Mouse (Mus musculus) C2C12 (cell line): ENCODE data around the gene Phyhd1. TPM values are rescaled to one million over a fixed set of nuclear protein-coding genes. Genes with fewer than 3 reads are reported as not detected.

ENCODE experiments used
- H3K27me3 ChIP-seq: one replicate; pipeline ENCODE4 v1.6.1; 2011; ENCODE audit not compliant: control insufficient read depth, insufficient read depth, insufficient read length
- H3K36me3 ChIP-seq: one replicate; pipeline ENCODE4 v1.6.1; 2011; ENCODE audit not compliant: control insufficient read depth, insufficient read depth
- H3K4me3 ChIP-seq: one replicate; pipeline ENCODE4 v1.5.1; 2011; ENCODE audit warnings: mild to moderate bottlenecking, control low read depth; ENCODE audit not compliant: poor library complexity, insufficient read depth, severe bottlenecking
- H3K79me2 ChIP-seq: one replicate; pipeline ENCODE4 v1.6.1; 2011; ENCODE audit not compliant: control insufficient read depth, insufficient read depth
- H3K79me3 ChIP-seq: one replicate; pipeline ENCODE4 v1.6.1; 2011; ENCODE audit warnings: low read depth, control low read depth
- H3ac ChIP-seq: one replicate; pipeline ENCODE3; 2011; ENCODE audit warnings: low read depth; ENCODE audit not compliant: control insufficient read depth, insufficient read length
- CEBPB ChIP-seq: IDR thresholded peaks from one replicate; pipeline ENCODE4 v1.6.1; 2011; ENCODE audit warnings: low read depth, mild to moderate bottlenecking, control low read depth, moderate library complexity
- CTCF ChIP-seq: IDR thresholded peaks from one replicate; pipeline ENCODE4 v1.5.1; 2011; ENCODE audit not compliant: control insufficient read depth, insufficient read depth, insufficient read length
- FOSL1 ChIP-seq: IDR thresholded peaks from one replicate; pipeline ENCODE4 v1.8.0; 2011; ENCODE audit warnings: mild to moderate bottlenecking, low read length; ENCODE audit not compliant: poor library complexity, insufficient read depth, severe bottlenecking
- MAX ChIP-seq: IDR thresholded peaks from one replicate; pipeline ENCODE4 v1.6.1; 2011; ENCODE audit warnings: mild to moderate bottlenecking, control low read depth
- MYOD1 ChIP-seq: IDR thresholded peaks from one replicate; pipeline ENCODE4 v1.6.1; 2011; ENCODE audit warnings: low read depth; ENCODE audit not compliant: control insufficient read depth, insufficient read length
- MYOG ChIP-seq: IDR thresholded peaks from one replicate; pipeline ENCODE4 v1.6.1; 2011; ENCODE audit not compliant: control insufficient read depth, insufficient read length; ENCODE audit errors: extremely low read depth
- USF1 ChIP-seq: IDR thresholded peaks from one replicate; pipeline ENCODE4 v1.6.1; 2011; ENCODE audit warnings: low read depth, mild to moderate bottlenecking, control low read depth, moderate library complexity
- polyA plus RNA-seq: library from polyadenylated mRNA; unstranded; fragments of >200 nt; fragmentation: generic; extraction: Trizol; gene quantifications from one replicate; pipeline ENCODE4 v1.2.1, GENCODE M21; 2012; ENCODE audit warnings: missing spikeins

The Phyhd1 gene
- polyA plus RNA-seq, 1 experiment = 1.4 TPM

- Histone ChIP-seq H3K79me2 (peaks cover 100% of the 10 kb centered on the region), H3K79me3 (peaks cover 56% of the 10 kb centered on the region), H3K4me3 (no peak overlapping the region), H3K36me3 (peaks cover 83% of the 10 kb centered on the region), H3ac (no peak overlapping the region), H3K27me3 (no peaks in the 10 kb centered on the region)
- TF ChIP-seq FOSL1 = no peak
- no peak for TF ChIP-seq CTCF
- TF ChIP-seq MAX = no peak
- no peak for TF ChIP-seq MYOG
- TF ChIP-seq MYOD1 = no peak
- no peak for TF ChIP-seq USF1
- TF ChIP-seq CEBPB = no peak
These were observed 21.3 kb upstream of the Phyhd1 start for GRCm38 (mm10) chr2:30244595-30245178.

GRCm38 (mm10) chr2:30247036-30247435, 19.0 kb upstream of the Phyhd1 start:
- peaks cover 97% of the 10 kb centered on the region for H3K79me2 ChIP-seq
- H3K4me3 ChIP-seq = no peak overlapping the region
- peaks cover 39% of the 10 kb centered on the region for H3K79me3 ChIP-seq
- TF ChIP-seq MYOD1 = no peak
- no peak for TF ChIP-seq MAX
- TF ChIP-seq FOSL1 = no peak
- no peak for TF ChIP-seq MYOG
- TF ChIP-seq CEBPB = no peak
- H3K27me3 ChIP-seq = no peaks in the 10 kb centered on the region
- H3ac ChIP-seq = no peak overlapping the region
- H3K36me3 ChIP-seq = peaks cover 60% of the 10 kb centered on the region

- Histone ChIP-seq H3K79me3 (peaks cover 41% of the 10 kb centered on the region), H3ac (no peak overlapping the region), H3K79me2 (peaks cover 97% of the 10 kb centered on the region), H3K27me3 (no peaks in the 10 kb centered on the region), H3K4me3 (no peak overlapping the region), H3K36me3 (peaks cover 56% of the 10 kb centered on the region)
- TF ChIP-seq MAX (no peak), USF1 (no peak), CTCF (no peak), CEBPB (no peak), FOSL1 (no peak), MYOG (no peak)
These were observed 18.3 kb upstream of the Phyhd1 start for GRCm38 (mm10) chr2:30247681-30248080.

- H3K79me2 ChIP-seq = peaks cover 97% of the 10 kb centered on the region
- peaks cover 41% of the 10 kb centered on the region for H3K79me3 ChIP-seq
- H3ac ChIP-seq = no peak overlapping the region
- no peak overlapping the region for H3K4me3 ChIP-seq
- H3K27me3 ChIP-seq = no peaks in the 10 kb centered on the region
- TF ChIP-seq USF1 (no peak), FOSL1 (no peak), CEBPB (no peak), MYOD1 (no peak), MYOG (no peak), MAX (no peak), CTCF (no peak)
- peaks cover 54% of the 10 kb centered on the region for H3K36me3 ChIP-seq
These were observed 16.8 kb upstream of the Phyhd1 start for GRCm38 (mm10) chr2:30249182-30249581.

GRCm38 (mm10) chr2:30250166-30251128, 15.6 kb upstream of the Phyhd1 start:
- H3K27me3 ChIP-seq = no peaks in the 10 kb centered on the region
- no peak overlapping the region for H3K4me3 ChIP-seq
- peaks cover 97% of the 10 kb centered on the region for H3K79me2 ChIP-seq
- peaks cover 39% of the 10 kb centered on the region for H3K79me3 ChIP-seq
- TF ChIP-seq CEBPB (no peak), MYOG (no peak)
- no peak overlapping the region for H3ac ChIP-seq
- H3K36me3 ChIP-seq = peaks cover 54% of the 10 kb centered on the region
